Mouse (Mus musculus) C2C12 (cell line): ENCODE data around the gene Islr.

Source experiments
- CTCF ChIP-seq: IDR thresholded peaks from one replicate; pipeline ENCODE4 v1.5.1; 2011; ENCODE audit not compliant: control insufficient read depth, insufficient read depth, insufficient read length
- MYOG ChIP-seq: IDR thresholded peaks from one replicate; pipeline ENCODE4 v1.6.1; 2011; ENCODE audit not compliant: control insufficient read depth, insufficient read length; ENCODE audit errors: extremely low read depth
- USF1 ChIP-seq: IDR thresholded peaks from one replicate; pipeline ENCODE4 v1.6.1; 2011; ENCODE audit warnings: low read depth, mild to moderate bottlenecking, control low read depth, moderate library complexity

DNA sequence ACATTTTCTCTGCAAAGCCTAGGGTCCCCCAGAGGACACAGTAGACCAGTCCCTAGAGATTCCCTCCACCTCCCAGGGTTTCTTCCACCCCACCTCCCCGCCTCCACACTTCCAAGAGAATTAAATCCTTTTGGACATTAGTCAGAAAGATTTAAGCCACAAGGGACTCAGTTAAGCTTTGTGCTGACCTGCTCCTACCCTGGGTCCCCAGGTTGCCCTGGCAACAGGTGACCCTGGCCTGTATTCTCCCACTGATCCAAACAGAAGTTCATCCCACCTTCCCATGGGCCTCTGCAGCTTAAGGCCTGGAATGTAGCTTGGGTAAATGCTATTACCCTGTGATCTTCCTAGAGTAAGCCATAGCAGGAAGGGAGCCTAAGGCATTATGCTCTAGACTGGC lies 59.4 kb downstream of the Islr start:
- TF ChIP-seq CTCF (no peak), MYOG (no peak), USF1 (no peak)
